Mouse (Mus musculus): ENCODE results near the gene Usp7.
"Not testable (repeated sequence)": the region's sequence is repeated elsewhere in the genome, so short reads cannot be mapped to it uniquely, and the experiment has no call there.

Gene Usp7

GRCm38 (mm10) chr16:8751555-8752235 is 40.4 kb downstream of the Usp7 start:
- DNase-seq (ENCODE audit: low read depth): no peak

- DNase-seq (ENCODE audit: low read depth): no peak
Measured at GRCm38 (mm10) chr16:8748904-8749303, 43.2 kb downstream of the Usp7 start.

GRCm38 (mm10) chr16:8748175-8748846 is 43.8 kb downstream of the Usp7 start:
- DNase-seq (ENCODE audit: low read depth): peak; percentile 48

DNA sequence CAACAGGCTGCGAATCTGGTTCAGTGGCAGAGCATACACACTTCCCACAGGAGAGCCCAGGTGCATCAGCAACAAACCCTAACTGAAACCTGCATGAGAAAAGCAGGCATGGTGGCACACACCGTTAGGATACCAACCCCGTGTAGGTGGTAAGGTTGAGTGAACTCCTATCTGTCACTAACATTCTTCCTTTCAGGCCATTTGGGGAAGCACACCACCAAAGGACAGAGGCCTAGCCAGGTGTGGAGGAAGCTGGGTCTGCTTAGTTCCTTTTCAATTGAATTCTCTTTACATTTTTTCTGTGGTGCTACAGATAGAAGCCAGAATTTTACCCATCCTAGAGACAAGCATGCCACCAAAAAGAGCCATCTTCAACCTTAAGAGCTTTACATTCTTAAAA is 44.3 kb downstream of the Usp7 start:
- DNase-seq (ENCODE audit: low read depth): no peak

DNA sequence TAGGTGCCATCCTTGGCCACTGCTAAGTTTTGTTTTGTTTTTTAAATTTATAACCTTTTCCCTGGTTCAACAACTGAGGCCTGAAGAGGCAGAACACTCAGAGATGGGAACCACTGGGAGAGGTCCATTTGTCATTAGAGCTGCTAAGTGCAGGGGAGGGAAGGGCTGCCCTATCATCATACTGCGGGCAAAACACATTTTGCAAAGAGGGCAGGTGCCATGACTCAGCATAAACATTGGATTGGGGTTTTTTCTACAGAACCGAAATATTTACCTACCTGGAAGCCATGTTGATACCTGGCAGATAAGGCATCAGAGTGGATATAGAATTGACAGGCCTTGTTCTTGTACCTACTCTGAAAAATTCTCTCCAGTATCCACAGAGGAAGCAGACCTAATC is 45.6 kb downstream of the Usp7 start:
- DNase-seq (ENCODE audit: low read depth): no peak

DNA sequence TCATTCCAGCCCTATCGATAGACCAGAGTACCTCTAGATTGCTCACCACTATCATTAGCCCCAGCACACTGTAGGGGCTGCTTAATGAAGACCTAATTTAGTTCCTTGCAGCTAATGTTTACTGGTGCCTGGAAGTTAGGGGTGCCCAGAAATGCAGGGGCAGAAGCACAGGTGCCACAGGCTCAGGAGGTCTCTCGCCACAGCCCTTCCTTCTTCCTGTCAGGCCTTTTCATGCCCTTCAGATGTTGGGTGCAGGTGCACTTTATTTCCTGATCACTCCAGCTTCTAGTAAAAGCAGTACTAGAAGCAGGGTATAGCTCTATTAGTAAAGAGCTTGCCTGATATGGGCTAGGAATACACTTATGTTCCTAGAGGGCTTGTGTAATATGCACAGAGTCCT is 46.4 kb downstream of the Usp7 start:
- DNase-seq (ENCODE audit: low read depth): no peak

- no peak for DNase-seq (ENCODE audit: low read depth)
Measured at GRCm38 (mm10) chr16:8743989-8744388, 48.1 kb downstream of the Usp7 start.

DNA sequence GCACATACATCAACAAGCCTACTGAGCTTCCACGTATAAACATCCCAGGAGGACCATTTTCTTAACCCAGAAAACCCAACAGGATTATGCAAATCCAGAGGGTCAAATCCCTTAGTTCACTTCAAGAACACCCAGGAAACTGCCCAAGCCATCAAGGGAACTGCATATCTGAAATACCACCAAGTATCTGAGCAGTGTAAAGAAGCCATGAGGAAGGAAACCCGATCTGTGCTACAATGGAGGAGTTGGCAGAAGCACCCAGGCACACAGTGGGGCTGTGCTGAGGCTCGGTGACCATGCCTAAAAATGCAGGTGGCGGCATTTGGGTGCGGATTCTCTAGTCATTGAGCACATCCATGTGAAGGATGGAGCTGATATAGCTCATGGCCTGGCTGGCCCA is 50.4 kb downstream of the Usp7 start:
- DNase-seq (ENCODE audit: low read depth): no peak

- no peak for DNase-seq (ENCODE audit: low read depth)
Measured at GRCm38 (mm10) chr16:8741110-8741509, 51.0 kb downstream of the Usp7 start.

- DNase-seq (ENCODE audit: low read depth): no peak
Measured at GRCm38 (mm10) chr16:8738542-8739514, 53.3 kb downstream of the Usp7 start.

DNA sequence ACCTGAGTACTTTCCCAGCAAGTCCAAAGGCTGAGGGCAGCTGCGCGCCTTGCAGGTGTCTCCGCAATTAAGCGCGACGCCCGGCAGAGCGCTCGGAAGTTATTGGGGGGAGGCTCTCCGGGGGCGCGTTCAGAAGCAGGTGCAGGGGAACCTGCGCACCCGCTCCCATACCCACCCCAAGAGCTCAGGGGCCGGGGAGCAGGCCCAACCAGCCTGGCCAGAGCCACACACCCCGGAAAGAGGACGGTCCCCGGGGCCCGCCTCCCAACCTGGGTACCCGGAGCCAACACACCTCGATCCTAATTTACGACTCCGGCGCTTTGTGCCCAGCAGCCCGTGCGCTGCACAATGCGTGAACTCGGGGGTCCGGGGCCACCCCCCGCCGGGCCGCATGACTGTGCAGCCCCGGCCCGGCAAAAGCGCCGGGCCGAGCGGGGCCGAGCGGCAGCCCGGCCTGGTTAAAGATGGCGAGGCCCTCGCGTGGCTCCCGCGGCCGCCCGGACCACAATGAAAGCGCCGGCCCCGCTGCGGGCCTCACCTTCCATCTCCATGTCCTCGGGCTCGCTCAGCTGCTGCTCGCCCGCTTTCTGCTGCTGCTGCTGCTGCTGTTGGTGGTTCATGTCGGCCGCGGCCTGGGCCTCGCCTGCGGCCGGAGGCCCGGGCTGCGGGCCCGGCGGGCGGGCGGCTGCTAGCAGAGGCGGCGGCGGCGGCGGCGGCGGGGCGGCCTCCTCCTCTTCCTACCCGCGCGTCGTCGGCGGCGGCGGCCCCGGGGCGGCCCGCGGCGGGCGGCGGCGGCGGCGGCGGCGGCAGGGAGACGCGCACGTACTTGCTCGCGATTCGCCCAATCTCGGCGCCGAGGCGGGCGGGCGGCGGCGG is 54.2 kb downstream of the Usp7 start:
- no peak for DNase-seq (ENCODE audit: low read depth)

DNA sequence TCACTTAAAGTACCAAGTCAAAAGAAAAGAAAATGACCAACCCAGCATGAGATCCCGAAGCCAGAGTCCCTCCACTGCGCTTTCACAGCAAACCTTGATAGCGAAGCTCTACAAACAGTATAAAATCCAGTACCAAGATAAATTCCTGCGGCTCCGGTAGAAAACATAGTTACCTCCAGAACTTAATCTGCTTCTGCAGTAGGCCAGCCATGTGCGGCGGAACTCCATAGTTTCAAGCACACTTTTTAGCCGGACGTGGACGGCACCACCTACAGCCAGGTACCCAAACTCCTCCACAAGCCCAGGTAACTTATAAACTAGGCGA is 54.8 kb downstream of the Usp7 start:
- no peak for DNase-seq (ENCODE audit: low read depth)

- DNase-seq (ENCODE audit: low read depth): no peak
Measured at GRCm38 (mm10) chr16:8736757-8737156, 55.4 kb downstream of the Usp7 start.

DNA sequence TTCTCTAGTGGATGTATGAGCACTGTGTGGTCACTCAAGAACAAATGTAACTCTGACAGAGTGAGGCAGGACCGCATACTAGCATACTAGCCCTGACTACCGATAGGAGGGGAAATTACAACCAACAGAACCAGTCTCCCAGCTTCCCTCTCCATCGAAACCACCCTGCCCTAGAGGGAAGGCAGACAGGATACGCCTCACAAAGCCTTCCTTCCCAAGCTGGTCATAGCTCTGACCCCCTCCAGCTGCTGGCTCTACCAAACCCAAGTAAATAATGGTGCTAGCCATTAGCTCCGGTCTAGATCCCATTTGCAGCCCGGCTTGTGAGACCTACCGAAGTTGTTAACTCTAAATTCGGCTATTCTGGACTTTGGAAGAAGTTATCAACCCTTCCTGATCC is 56.1 kb downstream of the Usp7 start:
- no peak for DNase-seq (ENCODE audit: low read depth)

GRCm38 (mm10) chr16:8734693-8735092 is 57.4 kb downstream of the Usp7 start:
- DNase-seq (ENCODE audit: low read depth): no peak

DNA sequence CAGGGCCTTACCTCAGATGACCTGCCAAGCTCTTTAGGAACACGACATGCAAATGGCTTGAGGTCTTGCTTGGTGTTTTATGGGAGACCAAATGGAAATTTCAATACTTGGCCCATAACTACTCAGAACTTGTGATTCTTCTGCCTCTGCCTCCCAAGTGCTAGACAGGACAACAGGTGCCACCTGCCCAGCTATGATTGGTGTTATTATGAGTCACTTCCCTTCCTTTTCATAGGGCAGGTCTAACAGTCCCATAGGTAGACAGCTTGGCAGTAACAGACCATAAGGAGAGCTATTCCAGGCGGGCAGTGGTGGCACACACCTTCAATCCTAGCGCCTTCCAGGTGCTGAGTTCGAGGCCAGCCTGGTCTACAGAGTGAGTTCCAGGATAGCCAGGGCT is 58.5 kb downstream of the Usp7 start:
- DNase-seq (ENCODE audit: low read depth): no peak

DNA sequence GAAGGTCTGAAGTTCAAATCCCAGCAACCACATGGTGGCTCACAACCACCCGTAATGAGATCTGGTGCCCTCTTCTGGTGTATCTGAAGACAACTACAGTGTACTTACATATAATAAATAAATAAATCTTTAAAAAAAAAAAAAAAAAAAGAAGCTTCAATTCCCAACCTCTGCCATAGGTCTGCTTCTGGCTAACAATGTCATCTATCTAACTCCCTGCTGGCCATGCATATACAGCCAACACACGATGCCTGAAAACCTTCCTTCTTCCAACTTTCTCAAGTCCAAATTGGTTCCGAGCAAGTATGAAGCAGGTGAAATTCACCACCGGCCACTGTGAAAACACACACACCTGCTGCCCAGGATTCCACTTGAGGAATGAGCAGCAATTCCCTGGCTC is 59.7 kb downstream of the Usp7 start:
- not testable (repeated sequence) for DNase-seq (ENCODE audit: low read depth)

- DNase-seq (ENCODE audit: low read depth): no peak
Measured at GRCm38 (mm10) chr16:8731630-8732029, 60.5 kb downstream of the Usp7 start.

DNA sequence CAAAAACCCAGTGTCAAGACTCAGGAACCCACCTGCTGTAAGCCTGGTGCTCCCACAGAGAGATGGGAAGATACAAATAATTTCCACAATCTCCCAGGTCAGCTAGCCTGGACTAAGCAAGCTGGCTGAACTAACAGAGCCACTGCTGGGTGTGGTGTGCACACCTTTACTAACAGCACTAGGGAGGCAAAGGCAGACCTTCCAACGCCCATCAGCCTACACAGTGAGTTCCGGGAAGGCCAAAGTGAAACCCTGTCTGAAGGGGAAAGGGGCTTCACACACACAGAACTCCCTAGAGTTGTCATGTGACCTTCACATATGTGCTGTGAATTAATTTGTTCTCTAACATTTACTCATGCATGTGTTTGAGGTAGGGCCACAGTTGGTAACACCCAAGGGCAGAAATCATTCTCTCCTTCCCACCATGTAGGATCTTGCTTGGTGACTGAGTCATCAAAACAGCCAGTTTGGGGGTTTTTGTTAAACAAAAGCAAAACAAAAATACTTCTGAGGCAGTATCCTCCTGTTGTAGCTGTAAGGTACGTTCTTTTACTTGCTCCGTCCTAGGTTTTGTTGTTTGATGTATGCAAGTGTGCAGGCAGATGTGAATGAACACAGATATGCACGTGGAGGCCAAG is 63.9 kb downstream of the Usp7 start:
- DNase-seq (ENCODE audit: low read depth): no peak

- DNase-seq (ENCODE audit: low read depth): no peak
Measured at GRCm38 (mm10) chr16:8725807-8726206, 66.3 kb downstream of the Usp7 start.

- DNase-seq (ENCODE audit: low read depth): no peak
Measured at GRCm38 (mm10) chr16:8724031-8724430, 68.1 kb downstream of the Usp7 start.
